Mouse (Mus musculus): ENCODE results near the gene Slc10a1. TPM values are rescaled to one million over a fixed set of nuclear protein-coding genes. Genes with fewer than 3 reads are reported as not detected.

Slc10a1 gene
- polyA plus RNA-seq, 1 experiment: 0.02 TPM

DNA sequence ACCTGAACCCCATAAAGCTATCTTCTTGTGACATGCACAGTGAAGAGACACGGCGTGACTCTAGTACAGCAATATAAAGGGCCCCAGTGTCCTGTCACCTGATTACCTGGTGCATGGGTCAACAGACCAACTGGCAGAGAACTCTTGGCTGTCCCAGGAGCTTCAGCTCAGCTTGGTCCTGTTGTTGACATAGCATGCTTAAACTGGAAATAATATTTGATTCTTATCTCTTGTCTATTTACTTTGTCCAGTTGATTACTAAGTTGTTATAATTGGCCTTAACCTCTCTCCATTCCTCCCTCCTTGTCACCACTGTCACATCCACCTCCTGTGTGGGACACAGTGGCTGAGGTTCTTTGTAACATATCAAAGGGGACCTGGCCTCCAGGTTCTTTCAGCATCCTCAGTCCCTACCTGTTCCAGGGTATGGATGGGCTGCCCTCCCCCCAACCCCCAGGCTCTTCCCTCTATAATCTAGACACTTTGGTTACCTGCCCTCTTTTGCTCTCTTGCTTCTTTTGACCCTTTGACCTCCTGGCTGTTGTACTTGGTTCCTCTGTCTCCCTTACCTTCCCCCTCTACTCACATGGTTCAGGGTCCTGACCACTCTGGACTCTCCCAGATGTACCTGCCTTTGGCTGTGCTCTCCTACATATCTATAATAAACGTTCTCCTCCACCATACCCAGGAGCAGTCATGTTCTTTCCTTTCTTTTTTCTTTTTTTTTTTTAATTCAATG, 36.9 kb downstream of the Slc10a1 start:
- TF ChIP-seq POLR2A (IDR thresholded peaks at IDR 0.05; ENCODE audit: insufficient read length, low read depth): no peak
- no peak for TF ChIP-seq MYOG (IDR thresholded peaks at IDR 0.05; ENCODE audit: control insufficient read depth in 1 of 3, insufficient read depth in 1 of 3, insufficient read length in 2 of 3, low read depth in 2 of 3)
- TF ChIP-seq CEBPB (IDR thresholded peaks at IDR 0.05; ENCODE audit: insufficient read depth, poor library complexity, severe bottlenecking): no peak
- TF ChIP-seq MYOD1 (IDR thresholded peaks at IDR 0.05; ENCODE audit: control insufficient read depth in 1 of 3, insufficient read length in 2 of 3, low read depth in 2 of 3): no peak
- no peak for TF ChIP-seq SRF (IDR thresholded peaks at IDR 0.05; ENCODE audit: control insufficient read depth, insufficient read length, low read depth)
- TF ChIP-seq MAX (IDR thresholded peaks at IDR 0.05; ENCODE audit: low read depth): no peak
- TF ChIP-seq E2F4 (IDR thresholded peaks at IDR 0.05; ENCODE audit: insufficient read depth): no peak
- no peak for TF ChIP-seq USF1 (IDR thresholded peaks at IDR 0.05; ENCODE audit: low read depth)
- TF ChIP-seq REST (IDR thresholded peaks at IDR 0.05; ENCODE audit: insufficient read depth, insufficient read length): no peak
- TF ChIP-seq POLR2AphosphoS2 (IDR thresholded peaks at IDR 0.05; ENCODE audit: insufficient read length, low read depth): no peak
- TF ChIP-seq TCF3 (IDR thresholded peaks at IDR 0.05; ENCODE audit: insufficient read length, low read depth): no peak
- no peak for TF ChIP-seq TCF12 (IDR thresholded peaks at IDR 0.05; ENCODE audit: insufficient read depth, poor library complexity, severe bottlenecking)
- H3K4me2 ChIP-seq (ENCODE audit: low read depth): no peak overlapping the region

DNA sequence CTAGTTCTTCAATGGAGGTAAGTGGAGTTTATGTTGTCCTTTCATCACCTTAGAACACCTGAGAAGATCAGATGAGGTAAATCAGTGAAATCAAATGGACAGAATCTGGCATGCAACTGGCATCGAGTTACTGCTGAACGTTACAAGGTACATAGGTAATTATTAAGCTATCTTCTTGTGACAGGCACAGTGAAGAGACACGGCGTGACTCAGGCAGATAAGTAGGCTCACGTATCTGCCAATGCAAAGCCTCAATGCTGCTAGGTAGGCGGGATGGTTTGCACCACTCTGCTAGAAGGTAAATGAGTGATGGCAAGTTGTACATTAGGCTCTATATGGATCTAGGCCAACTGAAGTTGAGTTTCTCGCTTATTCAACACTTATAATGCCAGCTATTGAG, 38.4 kb downstream of the Slc10a1 start:
- H3K79me2 ChIP-seq (ENCODE audit: control insufficient read depth, insufficient read depth): no peaks in the 10 kb centered on the region
- H3K27me3 ChIP-seq (ENCODE audit: control insufficient read depth, insufficient read depth, insufficient read length): peaks cover 6% of the 10 kb centered on the region
- H3K4me3 ChIP-seq: no peak overlapping the region
- H3K4me2 ChIP-seq (ENCODE audit: low read depth): no peak overlapping the region
- TF ChIP-seq POLR2AphosphoS2 (IDR thresholded peaks at IDR 0.05; ENCODE audit: insufficient read length, low read depth): no peak
- TF ChIP-seq POLR2A (IDR thresholded peaks at IDR 0.05; ENCODE audit: insufficient read length, low read depth): no peak
- no peak for TF ChIP-seq MYOG (IDR thresholded peaks at IDR 0.05; ENCODE audit: control insufficient read depth in 1 of 3, insufficient read depth in 1 of 3, insufficient read length in 2 of 3, low read depth in 2 of 3)
- no peaks in the 10 kb centered on the region for H3K36me3 ChIP-seq (ENCODE audit: control insufficient read depth, insufficient read depth)
- no peak overlapping the region for H3ac ChIP-seq (ENCODE audit: control insufficient read depth, insufficient read length)

More for the DNA sequence above, 36.9 kb downstream of the Slc10a1 start:
- no peak overlapping the region for H3K4me3 ChIP-seq
- H3K27me3 ChIP-seq (ENCODE audit: control insufficient read depth, insufficient read depth, insufficient read length): peaks cover 6% of the 10 kb centered on the region
- H3K79me2 ChIP-seq (ENCODE audit: control insufficient read depth, insufficient read depth): no peaks in the 10 kb centered on the region
- no peak overlapping the region for H3ac ChIP-seq (ENCODE audit: control insufficient read depth, insufficient read length)
- no peaks in the 10 kb centered on the region for H3K36me3 ChIP-seq (ENCODE audit: control insufficient read depth, insufficient read depth)

DNA sequence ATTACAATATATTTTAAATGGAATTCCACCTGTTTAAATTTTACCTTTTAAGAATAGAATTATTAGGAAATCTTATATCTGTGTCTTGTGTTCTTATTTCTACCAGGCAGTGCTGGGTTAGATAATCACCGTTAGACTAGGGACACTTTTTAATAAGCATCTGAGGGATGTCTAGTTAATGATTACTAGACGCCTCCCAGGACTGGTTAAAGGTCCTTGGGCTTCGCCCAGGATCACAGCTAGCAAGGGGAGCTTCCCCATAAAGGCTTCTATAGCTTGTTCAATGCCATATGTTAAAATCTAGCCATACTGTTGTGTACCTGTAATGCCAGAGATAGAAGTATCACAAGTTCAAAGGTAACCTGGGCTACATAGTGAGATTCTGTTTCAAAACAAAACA, 39.6 kb downstream of the Slc10a1 start:
- H3ac ChIP-seq (ENCODE audit: control insufficient read depth, insufficient read length): no peak overlapping the region
- no peak for TF ChIP-seq SRF (IDR thresholded peaks at IDR 0.05; ENCODE audit: control insufficient read depth, insufficient read length, low read depth)
- no peak for TF ChIP-seq E2F4 (IDR thresholded peaks at IDR 0.05; ENCODE audit: insufficient read depth)
- TF ChIP-seq CEBPB (IDR thresholded peaks at IDR 0.05; ENCODE audit: insufficient read depth, poor library complexity, severe bottlenecking): no peak
- no peak for TF ChIP-seq TCF3 (IDR thresholded peaks at IDR 0.05; ENCODE audit: insufficient read length, low read depth)
- TF ChIP-seq MAX (IDR thresholded peaks at IDR 0.05; ENCODE audit: low read depth): no peak
- no peak for TF ChIP-seq MYOD1 (IDR thresholded peaks at IDR 0.05; ENCODE audit: control insufficient read depth in 1 of 3, insufficient read length in 2 of 3, low read depth in 2 of 3)
- no peak for TF ChIP-seq MYOG (IDR thresholded peaks at IDR 0.05; ENCODE audit: control insufficient read depth in 1 of 3, insufficient read depth in 1 of 3, insufficient read length in 2 of 3, low read depth in 2 of 3)
- TF ChIP-seq POLR2A (IDR thresholded peaks at IDR 0.05; ENCODE audit: insufficient read length, low read depth): no peak
- H3K27me3 ChIP-seq (ENCODE audit: control insufficient read depth, insufficient read depth, insufficient read length): peaks cover 5% of the 10 kb centered on the region
- no peak overlapping the region for H3K4me2 ChIP-seq (ENCODE audit: low read depth)
- H3K79me2 ChIP-seq (ENCODE audit: control insufficient read depth, insufficient read depth): no peaks in the 10 kb centered on the region
- no peaks in the 10 kb centered on the region for H3K36me3 ChIP-seq (ENCODE audit: control insufficient read depth, insufficient read depth)
- no peak overlapping the region for H3K4me3 ChIP-seq

DNA sequence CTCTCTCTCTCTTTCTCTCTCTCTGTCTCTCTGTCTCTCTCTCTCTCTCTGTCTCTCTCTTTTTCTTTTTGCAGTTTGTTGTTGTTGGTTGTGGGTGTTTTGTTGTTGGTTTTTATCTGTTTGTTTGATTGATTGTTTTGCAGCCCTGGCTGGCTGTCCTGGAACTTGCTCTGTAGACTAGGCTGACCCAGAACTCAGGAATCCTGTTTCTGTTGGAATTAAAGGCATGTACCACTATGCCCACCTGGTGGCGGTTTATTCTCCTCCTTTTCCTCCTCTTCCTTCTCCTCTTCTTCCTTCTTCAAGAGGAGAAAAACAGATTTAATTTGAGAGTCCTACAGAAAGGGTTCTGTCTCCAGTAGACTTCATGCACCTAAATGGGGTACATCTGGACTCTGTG, 41.0 kb downstream of the Slc10a1 start:
- H3K4me2 ChIP-seq (ENCODE audit: low read depth): no peak overlapping the region

More for the DNA sequence above, 41.0 kb downstream of the Slc10a1 start:
- H3K79me2 ChIP-seq (ENCODE audit: control insufficient read depth, insufficient read depth): no peaks in the 10 kb centered on the region
- peaks cover 16% of the 10 kb centered on the region for H3K27me3 ChIP-seq (ENCODE audit: control insufficient read depth, insufficient read depth, insufficient read length)
- TF ChIP-seq TCF12 (IDR thresholded peaks at IDR 0.05; ENCODE audit: insufficient read depth, poor library complexity, severe bottlenecking): no peak
- TF ChIP-seq MYOG (IDR thresholded peaks at IDR 0.05; ENCODE audit: control insufficient read depth in 1 of 3, insufficient read depth in 1 of 3, insufficient read length in 2 of 3, low read depth in 2 of 3): no peak
- no peak for TF ChIP-seq CEBPB (IDR thresholded peaks at IDR 0.05; ENCODE audit: insufficient read depth, poor library complexity, severe bottlenecking)
- no peak for TF ChIP-seq MYOD1 (IDR thresholded peaks at IDR 0.05; ENCODE audit: control insufficient read depth in 1 of 3, insufficient read length in 2 of 3, low read depth in 2 of 3)
- TF ChIP-seq USF1 (IDR thresholded peaks at IDR 0.05; ENCODE audit: low read depth): no peak
- no peak for TF ChIP-seq MAX (IDR thresholded peaks at IDR 0.05; ENCODE audit: low read depth)
- TF ChIP-seq TCF3 (IDR thresholded peaks at IDR 0.05; ENCODE audit: insufficient read length, low read depth): no peak
- TF ChIP-seq E2F4 (IDR thresholded peaks at IDR 0.05; ENCODE audit: insufficient read depth): no peak
- TF ChIP-seq SRF (IDR thresholded peaks at IDR 0.05; ENCODE audit: control insufficient read depth, insufficient read length, low read depth): no peak
- no peak for TF ChIP-seq REST (IDR thresholded peaks at IDR 0.05; ENCODE audit: insufficient read depth, insufficient read length)
- TF ChIP-seq POLR2AphosphoS2 (IDR thresholded peaks at IDR 0.05; ENCODE audit: insufficient read length, low read depth): no peak
- no peak for TF ChIP-seq POLR2A (IDR thresholded peaks at IDR 0.05; ENCODE audit: insufficient read length, low read depth)
- H3ac ChIP-seq (ENCODE audit: control insufficient read depth, insufficient read length): no peak overlapping the region
- no peak overlapping the region for H3K4me3 ChIP-seq
- H3K36me3 ChIP-seq (ENCODE audit: control insufficient read depth, insufficient read depth): no peaks in the 10 kb centered on the region
